Mouse (Mus musculus) central nervous system, embryonic 18 days (tissue): ENCODE measurements around the gene Gm34302. TPM values are rescaled to one million over a fixed set of nuclear protein-coding genes. Genes with fewer than 3 reads are reported as not detected.

ENCODE experiments used
- polyA plus RNA-seq: library from polyadenylated mRNA; depleted of rRNA; stranded (reverse); fragments of >200 nt; gene quantifications from 2 replicates; pipeline ENCODE4 v1.2.3, GENCODE M21; 2012; rRNA removed

Gene Gm34302
- polyA plus RNA-seq = not detected in 2 replicates

DNA sequence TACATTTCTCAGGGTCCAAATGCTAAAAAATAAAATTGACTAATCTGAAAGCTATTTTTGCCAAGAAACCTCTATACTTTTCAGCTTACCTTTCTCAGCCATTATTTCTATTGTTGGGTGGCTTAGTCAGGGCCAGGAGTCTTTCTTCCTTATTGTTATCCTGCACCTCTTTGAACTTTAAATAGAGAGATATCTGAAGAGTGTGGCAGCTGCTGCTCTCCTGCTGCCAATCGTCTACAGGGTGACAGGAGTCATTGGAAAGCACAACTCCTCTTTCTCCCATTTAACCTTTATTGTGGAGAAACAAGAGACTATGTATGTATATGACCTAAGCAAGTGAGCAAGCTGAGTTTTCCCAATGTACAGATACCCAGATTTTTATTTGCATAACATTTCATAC is at the start of gene Gm34302:
Gm34302 (minus strand) TSS at position 154 of the 400 bp plus-strand sequence.

Other genes with a start within 250 kb of the Gm34302 start
- 3.2 and 3.4 TPM in 2 replicates for gene Mme, start 242.3 kb downstream of the Gm34302 start, polyA plus RNA-seq